ENCODE assay signal across 18 mouse cellular contexts in the genomic region with DNA sequence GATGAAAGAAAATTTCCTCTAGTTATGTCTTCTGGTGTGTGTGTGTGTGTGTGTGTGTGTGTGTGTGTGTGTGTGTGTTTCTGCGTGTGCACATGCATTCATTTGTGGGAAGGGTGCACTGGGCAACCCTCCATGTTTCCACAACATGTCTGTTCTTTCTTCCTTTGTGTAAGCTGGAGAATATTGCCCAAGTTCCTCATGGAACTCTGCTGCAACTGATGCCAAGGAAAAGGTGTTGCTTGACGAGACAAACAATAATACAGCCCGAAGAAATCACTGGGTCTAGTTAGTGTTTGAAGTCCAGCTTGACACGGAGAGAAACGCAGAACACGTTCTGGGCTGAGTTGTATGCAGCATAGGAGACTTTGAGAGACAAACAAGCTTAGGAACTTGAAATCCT.
A peak's percentile ranks its signal among the peaks of the same experiment; 100 is the strongest.
DNase-seq lines count a peak whose midpoint lies in the region; ATAC-seq and TF ChIP-seq lines count a peak whose summit lies in the region.
"Had no signal": no experiment of that assay in that cellular context is flagged by ENCODE, and none has a peak within 500 bp of the region (broad histone marks: within the 10 kb centered on the region; RNA-seq: fewer than 3 reads in every experiment).

No protein-coding gene starts in this region.

- DNase-seq in gastrocnemius, adult 2 months = no peak
- no peak for DNase-seq in gastrocnemius, postnatal 14 days
- DNase-seq in kidney, postnatal 0 days (ENCODE audit: low spot score) = no peak
- no peak for DNase-seq in kidney, adult 8-10 months
- no peak for DNase-seq in thymus, postnatal 0 days (ENCODE audit: low spot score)
- no peak for DNase-seq in spleen, postnatal 4 days (ENCODE audit: low spot score in 2 of 2)
- DNase-seq: cerebellum, postnatal 10 days; embryo, embryonic 11 days; kidney, postnatal 4 days; right cerebral cortex, adult 18-20 months had no signal

- no peak for TF ChIP-seq CTCF in gastrocnemius, adult 2 months (IDR thresholded peaks at IDR 0.05)
- no peak for TF ChIP-seq CTCF in kidney, postnatal 0 days (IDR thresholded peaks at IDR 0.05; ENCODE audit: low read depth)

- no peak overlapping the region for H3K4me2 ChIP-seq in kidney, postnatal 0 days (ENCODE audit: low read length)
- H3K4me2 ChIP-seq in lung, embryonic 16.5 days (ENCODE audit: low read depth, low read length) = no peak overlapping the region
- H3K4me2 ChIP-seq in midbrain, embryonic 16.5 days (ENCODE audit: low read length) = no peak overlapping the region
- H3K4me2 ChIP-seq: liver, embryonic 11.5 days had no signal

- H3K27me3 ChIP-seq in kidney, postnatal 0 days (ENCODE audit: insufficient read depth, low read length) = no peaks in the 10 kb centered on the region
- no peaks in the 10 kb centered on the region for H3K27me3 ChIP-seq in lung, embryonic 16.5 days (ENCODE audit: control insufficient read depth, insufficient read depth, low read depth, low read length)
- H3K27me3 ChIP-seq in midbrain, embryonic 16.5 days (ENCODE audit: control insufficient read depth, insufficient read depth, low read depth, low read length) = no peaks in the 10 kb centered on the region

- no peaks in the 10 kb centered on the region for H3K9me3 ChIP-seq in kidney, postnatal 0 days (replicated peaks; ENCODE audit: low read length)
- 0 out of 2 replicates have a peak, but pooled peaks cover 1% of the 10 kb centered on the region for H3K9me3 ChIP-seq in lung, embryonic 16.5 days (ENCODE audit: control insufficient read depth, low read length)
- no peaks in the 10 kb centered on the region for H3K9me3 ChIP-seq in midbrain, embryonic 16.5 days (replicated peaks; ENCODE audit: control insufficient read depth, low read length, poor library complexity, severe bottlenecking)
- H3K9me3 ChIP-seq: G1E; hindbrain, embryonic 10.5 days had no signal

- no peak for ATAC-seq in kidney, postnatal 0 days (replicated peaks; ENCODE audit: low FRiP score, low read depth)
- ATAC-seq in lung, embryonic 16.5 days (ENCODE audit: low read depth) = peak; percentile 68
- no peak for ATAC-seq in midbrain, embryonic 16.5 days
- ATAC-seq: CD4-positive, CD25-positive, alpha-beta regulatory T cell, adult 4 months; forebrain, embryonic 14.5 days had no signal

- H3K27ac ChIP-seq in gastrocnemius, adult 2 months = peak overlapping the region; percentile 66
- peak overlapping the region; percentile 27; the same call in 1 of the 2 replicates for H3K27ac ChIP-seq in kidney, postnatal 0 days
- H3K27ac ChIP-seq in lung, embryonic 16.5 days (ENCODE audit: low read length) = peak overlapping the region; percentile 93
- no peak overlapping the region for H3K27ac ChIP-seq in midbrain, embryonic 16.5 days (ENCODE audit: low read length)
- H3K27ac ChIP-seq: hindbrain, embryonic 10.5 days had no signal

- WGBS in kidney, postnatal 0 days = 59% methylated on average over 6 of the region's 6 CpGs
- WGBS in lung, embryonic 16.5 days = 31% methylated on average over 6 of the region's 6 CpGs
- WGBS in midbrain, embryonic 16.5 days = 83% methylated on average over 6 of the region's 6 CpGs

- intact Hi-C loops in gastrocnemius, adult 2 months (cut with DNase I) = no loop called here
- intact Hi-C loops in gastrocnemius, postnatal 14 days (cut with DNase I; ENCODE audit: low total_unique reads) = no loop called here

- peaks cover 8% of the 10 kb centered on the region; the same call in 1 of the 2 replicates for H3K4me1 ChIP-seq in kidney, postnatal 0 days (replicated peaks; ENCODE audit: insufficient read depth, low read length)
- H3K4me1 ChIP-seq in lung, embryonic 16.5 days (replicated peaks; ENCODE audit: control insufficient read depth, insufficient read depth, low read length) = peaks cover 7% of the 10 kb centered on the region; the same call in 1 of the 2 replicates
- no peaks in the 10 kb centered on the region for H3K4me1 ChIP-seq in midbrain, embryonic 16.5 days (ENCODE audit: control insufficient read depth, insufficient read depth, low read length)

- no peaks in the 10 kb centered on the region for H3K36me3 ChIP-seq in kidney, postnatal 0 days (ENCODE audit: insufficient read depth, low read length)
- no peaks in the 10 kb centered on the region for H3K36me3 ChIP-seq in lung, embryonic 16.5 days (ENCODE audit: control insufficient read depth, insufficient read depth, low read length)
- H3K36me3 ChIP-seq in midbrain, embryonic 16.5 days (ENCODE audit: control insufficient read depth, insufficient read depth, low read length) = no peaks in the 10 kb centered on the region
- H3K36me3 ChIP-seq: G1E; hindbrain, embryonic 10.5 days had no signal

- no peak overlapping the region for H3K4me3 ChIP-seq in gastrocnemius, adult 2 months
- H3K4me3 ChIP-seq in kidney, postnatal 0 days (replicated peaks; ENCODE audit: low read depth, low read length) = no peak overlapping the region
- no peak overlapping the region for H3K4me3 ChIP-seq in lung, embryonic 16.5 days (ENCODE audit: low read length)
- no peak overlapping the region for H3K4me3 ChIP-seq in midbrain, embryonic 16.5 days (ENCODE audit: low read depth, low read length)
- H3K4me3 ChIP-seq: erythroblast, embryonic 14.5 days; hindbrain, embryonic 10.5 days had no signal

- H3K9ac ChIP-seq in kidney, postnatal 0 days (ENCODE audit: low read depth, low read length) = no peak overlapping the region
- H3K9ac ChIP-seq in lung, embryonic 16.5 days (ENCODE audit: low read length) = 0 out of 2 replicates have a peak overlapping the region, but pooled peaks have one; percentile 8
- H3K9ac ChIP-seq in midbrain, embryonic 16.5 days (ENCODE audit: low read depth, low read length) = no peak overlapping the region
